Mouse (Mus musculus) central nervous system, embryonic 11.5 days (tissue): ENCODE data around the gene Lama4. TPM values are rescaled to one million over a fixed set of nuclear protein-coding genes. Genes with fewer than 3 reads are reported as not detected.

Experiments used
- polyA plus RNA-seq: library from polyadenylated mRNA; depleted of rRNA; stranded (reverse); fragments of >200 nt; gene quantifications from 2 replicates; pipeline ENCODE4 v1.2.3, GENCODE M21; 2012; rRNA removed

The Lama4 gene
- polyA plus RNA-seq = 11.7 and 19.7 TPM in 2 replicates

DNA sequence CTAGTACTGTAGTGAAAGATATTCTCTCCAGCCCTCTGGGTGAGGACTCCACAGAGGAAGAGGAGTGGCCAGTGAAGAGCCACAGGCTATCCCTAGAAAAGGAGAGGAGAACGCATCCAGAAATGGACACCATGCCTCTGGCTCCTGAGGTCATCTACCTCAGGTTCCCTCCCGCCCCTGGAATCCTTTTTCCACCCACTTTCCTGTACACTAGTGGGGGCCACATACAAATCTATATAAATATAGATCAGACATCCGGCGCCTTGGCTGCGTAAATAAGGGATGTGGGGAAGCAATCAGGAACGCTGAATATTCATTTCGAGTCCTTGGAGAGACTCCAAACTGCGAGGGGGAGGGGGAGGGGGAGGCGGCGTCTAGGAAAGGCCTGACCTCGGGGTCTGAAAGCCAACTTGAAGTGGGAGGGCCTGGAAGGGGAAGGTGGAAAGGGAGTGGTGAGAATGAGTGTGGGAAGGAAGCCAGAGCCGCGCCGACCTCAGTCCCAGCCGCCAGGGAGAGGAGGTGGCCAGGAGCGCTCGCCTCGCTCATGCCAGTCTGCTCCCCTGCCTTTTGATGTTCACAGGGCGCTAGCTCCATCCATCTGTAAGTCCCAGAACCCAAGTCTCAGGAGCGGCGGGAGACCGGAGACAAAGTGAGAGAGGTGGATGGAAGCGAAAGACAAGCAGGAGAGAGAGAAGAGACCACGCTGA is at the start of gene Lama4:
Gene Lama4 (plus strand): TSS at position 441 of the 707 bp plus-strand sequence.

DNA sequence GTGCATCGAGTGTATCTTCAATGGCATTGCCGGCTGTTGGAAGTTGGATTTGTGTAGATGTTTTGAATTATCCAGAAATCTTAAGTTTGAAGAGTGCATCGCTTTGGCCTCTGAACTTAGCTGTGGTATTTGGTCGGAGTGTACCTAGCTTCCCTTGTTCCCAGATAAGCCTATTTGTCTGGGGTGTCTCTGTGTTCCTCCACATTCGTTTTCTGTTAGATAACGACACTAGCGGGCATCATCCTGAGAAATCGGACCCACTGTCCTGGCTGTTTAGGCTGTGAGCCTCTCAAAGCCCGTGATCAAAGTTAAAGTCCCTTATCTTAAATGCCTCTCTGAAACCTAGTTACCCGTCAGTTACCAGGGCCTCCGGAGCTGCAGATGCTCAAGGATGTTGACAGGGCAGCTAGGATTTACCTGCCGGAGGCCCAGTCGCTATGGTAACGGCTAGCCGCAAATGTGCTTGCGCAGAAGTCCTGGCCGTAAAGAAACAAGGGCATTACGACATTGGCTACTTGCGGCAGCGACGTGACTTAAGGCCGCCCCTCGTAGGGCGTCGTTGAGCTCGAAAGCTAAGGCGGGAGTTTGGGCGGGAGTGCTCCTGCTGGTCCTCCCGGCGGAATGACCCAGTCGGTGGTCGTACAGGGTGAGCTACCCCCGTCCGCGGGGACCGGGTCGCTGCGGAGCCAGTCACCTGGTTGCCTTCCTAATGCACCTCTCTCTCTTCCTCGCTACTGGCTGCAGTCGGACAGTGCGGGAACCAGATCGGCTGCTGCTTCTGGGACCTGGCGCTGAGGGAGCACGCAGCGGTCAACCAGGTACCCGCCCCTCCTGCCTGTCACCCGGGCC is 168.4 kb downstream of the Lama4 start, which contains the start of the genes Fam229b and Tube1:
Gene Fam229b (minus strand): TSS at position 453 of the 849 bp plus-strand sequence.
Gene Tube1 (plus strand): TSS at position 515 of the 849 bp plus-strand sequence.

Other genes starting within 250 kb of the Lama4 start
- not detected in 2 replicates for gene Rfpl4b, start 143.7 kb upstream of the Lama4 start, polyA plus RNA-seq
- gene Fam229b, start 168.4 kb downstream of the Lama4 start, polyA plus RNA-seq = 5.2 and 9.6 TPM in 2 replicates
- 20.8 and 26.2 TPM in 2 replicates for gene Tube1, start 168.5 kb downstream of the Lama4 start, polyA plus RNA-seq
- gene Ccn6, start 198.3 kb downstream of the Lama4 start, polyA plus RNA-seq = 0.17 and 0.32 TPM in 2 replicates